Mouse (Mus musculus) heart, postnatal 0 days (tissue): ENCODE measurements at regions not wholly inside any gene's neighbourhood (a gene's known extent, or its start where the extent isn't known, plus 50 kb on each side); places are given as distances from the start of the nearest gene placed in this dataset.
A peak's percentile ranks its signal among the peaks of the same experiment; 100 is the strongest.

Experiments used
- ATAC-seq: fragments of 200-750 bp; cut with Nextera tagmentation; 2 replicates; pipeline ENCODE4 v1.8.0; 2017; ENCODE audit warnings: low read depth, moderate number of reproducible peaks, moderate library complexity; ENCODE audit not compliant: insufficient read depth
- DNase-seq: peaks from one replicate; pipeline ENCODE4 v3.0.0-alpha.2; 2016; ENCODE audit warnings: low spot score
- H3K27ac ChIP-seq: fragments of 300-500 bp; sonication (generic); 2 replicates; pipeline ENCODE4 v1.5.1; 2014; ENCODE audit warnings: low read depth, mild to moderate bottlenecking
- H3K27me3 ChIP-seq: fragments of 300-500 bp; sonication (generic); 2 replicates; pipeline ENCODE4 v1.6.1; 2014; ENCODE audit warnings: low read length, mixed read lengths; ENCODE audit not compliant: control insufficient read depth, insufficient read depth
- H3K36me3 ChIP-seq: fragments of 300-500 bp; sonication (generic); replicated peaks from 2 replicates; pipeline ENCODE4 v1.6.1; 2014; ENCODE audit warnings: low read length, mixed read lengths; ENCODE audit not compliant: control insufficient read depth, insufficient read depth
- H3K4me1 ChIP-seq: fragments of 300-500 bp; sonication (generic); 2 replicates; pipeline ENCODE4 v1.6.1; 2014; ENCODE audit warnings: antibody characterized with exemption; ENCODE audit not compliant: control insufficient read depth, insufficient read depth
- H3K4me2 ChIP-seq: fragments of 300-500 bp; sonication (generic); 2 replicates; pipeline ENCODE4 v1.6.1; 2014; ENCODE audit warnings: low read depth, mild to moderate bottlenecking, low read length, moderate library complexity
- H3K4me3 ChIP-seq: fragments of 300-500 bp; sonication (generic); 2 replicates; pipeline ENCODE4 v1.5.1; 2014; ENCODE audit warnings: low read depth, low read length
- H3K9ac ChIP-seq: fragments of 300-500 bp; sonication (generic); replicated peaks from 2 replicates; pipeline ENCODE4 v1.6.1; 2014; ENCODE audit warnings: low read depth, low read length, mixed read lengths
- H3K9me3 ChIP-seq: fragments of 300-500 bp; sonication (generic); replicated peaks from 2 replicates; pipeline ENCODE4 v1.6.1; 2016; ENCODE audit warnings: low read length; ENCODE audit not compliant: control insufficient read depth
- CTCF ChIP-seq: IDR thresholded peaks from 2 replicates; pipeline ENCODE4 v1.5.1; 2016; ENCODE audit warnings: antibody characterized with exemption, control low read depth, low read depth
- EP300 ChIP-seq: IDR thresholded peaks from 2 replicates; pipeline ENCODE4 v1.6.1; 2016; ENCODE audit warnings: antibody characterized with exemption, low read depth
- WGBS: fragments of 180-500 bp; shearing (Covaris S2); extraction: QIAGEN DNeasy Blood & Tissue Kit; methylation state at CpG from one replicate; pipeline ENCODE4 v1.1.7; 2014; 5-methylcytosine and 5-hydroxymethylcytosine counted together

GRCm38 (mm10) chr7:115204916-115205315 lies 461.4 kb downstream of the Insc start:
- Histone ChIP-seq H3K4me2 (no peak overlapping the region), H3K4me3 (no peak overlapping the region), H3K9me3 (no peaks in the 10 kb centered on the region), H3K4me1 (no peaks in the 10 kb centered on the region), H3K36me3 (no peaks in the 10 kb centered on the region), H3K9ac (no peak overlapping the region), H3K27ac (no peak overlapping the region), H3K27me3 (no peaks in the 10 kb centered on the region)
- ATAC-seq (no peak), DNase-seq (peak; percentile 16)
- 44% methylated on average over 3 of the region's 3 CpGs for WGBS
- TF ChIP-seq EP300 (no peak), CTCF (no peak)

- DNase-seq = no peak
Measured at GRCm38 (mm10) chr7:115206479-115207134, 463.1 kb downstream of the Insc start.

GRCm38 (mm10) chr7:115208781-115209180 lies 465.3 kb downstream of the Insc start:
- Histone ChIP-seq H3K36me3 (no peaks in the 10 kb centered on the region), H3K4me1 (no peaks in the 10 kb centered on the region), H3K4me3 (no peak overlapping the region), H3K9me3 (no peaks in the 10 kb centered on the region), H3K27ac (no peak overlapping the region), H3K27me3 (no peaks in the 10 kb centered on the region), H3K4me2 (no peak overlapping the region), H3K9ac (no peak overlapping the region)
- 55% methylated on average over 7 of the region's 7 CpGs for WGBS
- DNase-seq (no peak), ATAC-seq (no peak)
- TF ChIP-seq EP300 (no peak), CTCF (no peak)

More at GRCm38 (mm10) chr7:115206479-115207134, 463.1 kb downstream of the Insc start:
- H3K9me3 ChIP-seq = no peaks in the 10 kb centered on the region
- H3K4me1 ChIP-seq = no peaks in the 10 kb centered on the region
- WGBS = 57% methylated on average over 9 of the region's 9 CpGs
- no peak for TF ChIP-seq EP300
- TF ChIP-seq CTCF = no peak
- no peaks in the 10 kb centered on the region for H3K27me3 ChIP-seq
- no peak overlapping the region for H3K27ac ChIP-seq
- no peak for ATAC-seq
- H3K9ac ChIP-seq = no peak overlapping the region
- no peak overlapping the region for H3K4me3 ChIP-seq
- H3K36me3 ChIP-seq = no peaks in the 10 kb centered on the region
- H3K4me2 ChIP-seq = no peak overlapping the region

GRCm38 (mm10) chr7:115210012-115210411 lies 466.5 kb downstream of the Insc start:
- Histone ChIP-seq H3K9ac (no peak overlapping the region), H3K4me1 (no peaks in the 10 kb centered on the region), H3K9me3 (no peaks in the 10 kb centered on the region), H3K27me3 (no peaks in the 10 kb centered on the region), H3K4me3 (no peak overlapping the region), H3K27ac (no peak overlapping the region), H3K36me3 (no peaks in the 10 kb centered on the region), H3K4me2 (no peak overlapping the region)
- no peak for DNase-seq
- no peak for TF ChIP-seq EP300
- TF ChIP-seq CTCF = no peak
- no peak for ATAC-seq
- WGBS = 82% methylated on average over 2 of the region's 2 CpGs

- 2% methylated on average over 11 of the region's 13 CpGs for WGBS
- Histone ChIP-seq H3K27me3 (no peaks in the 10 kb centered on the region), H3K9me3 (no peaks in the 10 kb centered on the region), H3K9ac (0 out of 2 replicates have a peak overlapping the region, but pooled peaks have one; percentile 2), H3K4me3 (peak overlapping the region; percentile 40), H3K36me3 (no peaks in the 10 kb centered on the region), H3K4me2 (peak overlapping the region; percentile 71), H3K4me1 (no peaks in the 10 kb centered on the region; the same call in 1 of the 2 replicates), H3K27ac (peak overlapping the region; percentile 9; the same call in 1 of the 2 replicates)
- ATAC-seq = peak; percentile 98
- peak; percentile 91 for DNase-seq
- peak; percentile 88 for TF ChIP-seq CTCF
- TF ChIP-seq EP300 = 0 out of 2 replicates have a peak, but pooled peaks have one; percentile 65
Measured at GRCm38 (mm10) chr7:115216838-115217237, 473.3 kb downstream of the Insc start.
